Mouse (Mus musculus): ENCODE results near the gene Pla2g2e.

DNA sequence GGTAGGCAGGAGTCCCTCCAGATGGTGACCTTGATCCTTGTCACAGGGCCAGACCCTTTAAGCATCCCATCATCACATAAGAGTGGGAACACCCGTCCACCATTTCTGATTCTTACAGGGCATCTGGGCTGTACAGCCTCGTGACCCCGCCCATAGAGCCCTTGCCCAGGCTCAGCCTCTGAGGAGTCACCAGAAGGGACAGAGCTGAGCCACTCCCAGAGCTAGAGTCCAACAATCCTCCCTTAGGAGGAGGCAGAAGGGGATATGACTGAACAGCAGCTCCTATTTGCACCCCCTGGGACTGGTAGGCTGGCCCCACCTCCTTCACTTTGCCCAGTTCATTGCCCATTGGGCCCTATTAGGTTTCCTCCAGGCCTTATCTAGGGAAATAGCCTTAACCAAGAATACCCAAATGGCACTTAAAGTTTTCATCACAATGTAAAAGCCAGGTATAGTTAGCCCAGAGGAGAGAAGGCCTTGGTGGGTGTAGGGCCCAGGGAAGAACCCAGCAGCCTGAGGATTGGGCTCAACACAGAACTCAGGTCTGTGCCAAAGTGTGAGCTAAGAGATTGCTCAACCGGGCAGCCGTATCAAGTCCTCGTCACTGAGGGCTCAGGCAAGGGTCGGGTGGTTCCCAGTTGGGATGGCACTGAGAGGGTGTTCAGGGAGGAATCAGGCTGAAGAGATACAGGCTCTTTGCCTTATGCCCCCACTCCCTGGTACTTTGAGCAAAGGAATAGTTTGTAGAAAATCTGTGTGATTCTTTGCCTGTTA, 3.3 kb downstream of the Pla2g2e start:
- TF ChIP-seq HCFC1 (IDR thresholded peaks at IDR 0.05; ENCODE audit: borderline replicate concordance, insufficient read depth, low read length) (no peak), MAFK (IDR thresholded peaks at IDR 0.05; ENCODE audit: insufficient read depth, low read depth, low read length) (no peak), CHD2 (IDR thresholded peaks at IDR 0.05; ENCODE audit: low read depth, low read length) (no peak), ZC3H11A (IDR thresholded peaks at IDR 0.05; ENCODE audit: borderline replicate concordance, low read depth, low read length) (no peak), ZNF384 (IDR thresholded peaks at IDR 0.05; ENCODE audit: low read depth, low read length) (no peak)

Data from ES-E14 (cell line).